Mouse (Mus musculus): ENCODE results near the gene Ttc6. TPM values are rescaled to one million over a fixed set of nuclear protein-coding genes. Genes with fewer than 3 reads are reported as not detected.

Gene Ttc6
- polyA plus RNA-seq, 1 experiment from 2014 or later, result 2.3 TPM

GRCm38 (mm10) chr12:57622030-57622429, 58.1 kb downstream of the Ttc6 start:
- DNase-seq (ENCODE audit: low spot score), result no peak
- 66% methylated on average over 5 of the region's 5 CpGs for WGBS

GRCm38 (mm10) chr12:57623264-57623663, 59.4 kb downstream of the Ttc6 start:
- Histone ChIP-seq H3K27ac (replicated peaks) (no peak overlapping the region), H3K4me1 (peaks cover 10% of the 10 kb centered on the region), H3K36me3 (no peaks in the 10 kb centered on the region), H3K4me3 (no peak overlapping the region), H3K27me3 (ENCODE audit: low read depth, poor library complexity, severe bottlenecking) (no peaks in the 10 kb centered on the region), H3K9me3 (replicated peaks) (no peaks in the 10 kb centered on the region)
- 77% methylated on average over 7 of the region's 7 CpGs for WGBS
- DNase-seq (ENCODE audit: low spot score), result no peak

More at GRCm38 (mm10) chr12:57622030-57622429, 58.1 kb downstream of the Ttc6 start:
- peaks cover 10% of the 10 kb centered on the region for H3K4me1 ChIP-seq
- H3K36me3 ChIP-seq, result no peaks in the 10 kb centered on the region
- no peak overlapping the region for H3K4me3 ChIP-seq
- H3K27ac ChIP-seq (replicated peaks), result no peak overlapping the region
- H3K9me3 ChIP-seq (replicated peaks), result no peaks in the 10 kb centered on the region
- no peaks in the 10 kb centered on the region for H3K27me3 ChIP-seq (ENCODE audit: low read depth, poor library complexity, severe bottlenecking)

GRCm38 (mm10) chr12:57624011-57624608, 60.2 kb downstream of the Ttc6 start:
- no peak overlapping the region for H3K4me3 ChIP-seq
- peak; percentile 12 for DNase-seq (ENCODE audit: low spot score)

GRCm38 (mm10) chr12:57650011-57650410, 86.1 kb downstream of the Ttc6 start:
- H3K9me3 ChIP-seq (replicated peaks), result peaks cover 10% of the 10 kb centered on the region; the same call in 1 of the 2 replicates
- H3K4me1 ChIP-seq, result no peaks in the 10 kb centered on the region
- no peaks in the 10 kb centered on the region for H3K36me3 ChIP-seq
- no peak overlapping the region for H3K4me3 ChIP-seq
- no peak overlapping the region for H3K27ac ChIP-seq (replicated peaks)
- DNase-seq (ENCODE audit: low spot score), result no peak
- no peaks in the 10 kb centered on the region for H3K27me3 ChIP-seq (ENCODE audit: low read depth, poor library complexity, severe bottlenecking)
- WGBS, result 86% methylated on average over 4 of the region's 4 CpGs

More at GRCm38 (mm10) chr12:57624011-57624608, 60.2 kb downstream of the Ttc6 start:
- no peaks in the 10 kb centered on the region for H3K36me3 ChIP-seq
- H3K4me1 ChIP-seq, result peaks cover 10% of the 10 kb centered on the region
- no peaks in the 10 kb centered on the region for H3K9me3 ChIP-seq (replicated peaks)
- WGBS, result 27% methylated on average over 4 of the region's 4 CpGs
- H3K27ac ChIP-seq (replicated peaks), result peak overlapping the region; percentile 4
- no peaks in the 10 kb centered on the region for H3K27me3 ChIP-seq (ENCODE audit: low read depth, poor library complexity, severe bottlenecking)

GRCm38 (mm10) chr12:57650677-57651076, 86.8 kb downstream of the Ttc6 start:
- DNase-seq (ENCODE audit: low spot score), result no peak
- 91% methylated on average over 8 of the region's 8 CpGs for WGBS
- H3K27ac ChIP-seq (replicated peaks), result no peak overlapping the region
- no peaks in the 10 kb centered on the region for H3K4me1 ChIP-seq
- H3K4me3 ChIP-seq, result no peak overlapping the region
- H3K36me3 ChIP-seq, result no peaks in the 10 kb centered on the region
- H3K9me3 ChIP-seq (replicated peaks), result peaks cover 10% of the 10 kb centered on the region; the same call in 1 of the 2 replicates
- H3K27me3 ChIP-seq (ENCODE audit: low read depth, poor library complexity, severe bottlenecking), result no peaks in the 10 kb centered on the region

- no peak overlapping the region for H3K27ac ChIP-seq (replicated peaks)
- no peaks in the 10 kb centered on the region for H3K4me1 ChIP-seq
- no peaks in the 10 kb centered on the region for H3K36me3 ChIP-seq
- H3K27me3 ChIP-seq (ENCODE audit: low read depth, poor library complexity, severe bottlenecking), result no peaks in the 10 kb centered on the region
- H3K9me3 ChIP-seq (replicated peaks), result no peaks in the 10 kb centered on the region
- 85% methylated on average over 10 of the region's 10 CpGs for WGBS
- H3K4me3 ChIP-seq, result no peak overlapping the region
- no peak for DNase-seq (ENCODE audit: low spot score)
Observed at GRCm38 (mm10) chr12:57662986-57663674, 99.2 kb downstream of the Ttc6 start.

GRCm38 (mm10) chr12:57672414-57672813, 108.5 kb downstream of the Ttc6 start:
- DNase-seq (ENCODE audit: low spot score), result no peak
- Histone ChIP-seq H3K36me3 (no peaks in the 10 kb centered on the region), H3K4me1 (no peaks in the 10 kb centered on the region), H3K27ac (replicated peaks) (no peak overlapping the region), H3K4me3 (no peak overlapping the region), H3K9me3 (replicated peaks) (no peaks in the 10 kb centered on the region), H3K27me3 (ENCODE audit: low read depth, poor library complexity, severe bottlenecking) (no peaks in the 10 kb centered on the region)
- 79% methylated on average over 2 of the region's 2 CpGs for WGBS

GRCm38 (mm10) chr12:57684967-57685423, 121.1 kb downstream of the Ttc6 start:
- H3K4me1 ChIP-seq, result peaks cover 6% of the 10 kb centered on the region
- DNase-seq (ENCODE audit: low spot score), result no peak
- no peaks in the 10 kb centered on the region for H3K27me3 ChIP-seq (ENCODE audit: low read depth, poor library complexity, severe bottlenecking)
- no peak overlapping the region for H3K27ac ChIP-seq (replicated peaks)
- no peaks in the 10 kb centered on the region for H3K36me3 ChIP-seq
- H3K4me3 ChIP-seq, result no peak overlapping the region
- WGBS, result 42% methylated on average over 9 of the region's 9 CpGs
- H3K9me3 ChIP-seq (replicated peaks), result no peaks in the 10 kb centered on the region

- H3K4me3 ChIP-seq, result no peak overlapping the region
- no peaks in the 10 kb centered on the region for H3K36me3 ChIP-seq
- no peaks in the 10 kb centered on the region for H3K9me3 ChIP-seq (replicated peaks)
- H3K27ac ChIP-seq (replicated peaks), result no peak overlapping the region
- H3K27me3 ChIP-seq (ENCODE audit: low read depth, poor library complexity, severe bottlenecking), result no peaks in the 10 kb centered on the region
- H3K4me1 ChIP-seq, result peaks cover 9% of the 10 kb centered on the region
- DNase-seq (ENCODE audit: low spot score), result no peak
- WGBS, result 95% methylated on average over 1 of the region's 1 CpGs
Observed at GRCm38 (mm10) chr12:57709966-57710365, 146.1 kb downstream of the Ttc6 start.

- WGBS, result 86% methylated on average over 7 of the region's 7 CpGs
- DNase-seq (ENCODE audit: low spot score), result no peak
- no peak overlapping the region for H3K27ac ChIP-seq (replicated peaks)
- H3K36me3 ChIP-seq, result no peaks in the 10 kb centered on the region
- no peaks in the 10 kb centered on the region for H3K9me3 ChIP-seq (replicated peaks)
- H3K27me3 ChIP-seq (ENCODE audit: low read depth, poor library complexity, severe bottlenecking), result no peaks in the 10 kb centered on the region
- H3K4me1 ChIP-seq, result no peaks in the 10 kb centered on the region
- no peak overlapping the region for H3K4me3 ChIP-seq
Observed at GRCm38 (mm10) chr12:57764720-57765119, 200.8 kb downstream of the Ttc6 start.

- peak; percentile 29 for DNase-seq (ENCODE audit: low spot score)
- peaks cover 9% of the 10 kb centered on the region for H3K4me1 ChIP-seq
- no peaks in the 10 kb centered on the region for H3K36me3 ChIP-seq
- H3K4me3 ChIP-seq, result peak overlapping the region; percentile 22; the same call in 1 of the 2 replicates
- no peaks in the 10 kb centered on the region for H3K27me3 ChIP-seq (ENCODE audit: low read depth, poor library complexity, severe bottlenecking)
- no peaks in the 10 kb centered on the region for H3K9me3 ChIP-seq (replicated peaks)
- WGBS, result 9% methylated on average over 12 of the region's 12 CpGs
- peak overlapping the region; percentile 52; the same call in 1 of the 2 replicates for H3K27ac ChIP-seq (replicated peaks)
Observed at GRCm38 (mm10) chr12:57776290-57776997, 212.5 kb downstream of the Ttc6 start.

GRCm38 (mm10) chr12:57781926-57782325, 218.0 kb downstream of the Ttc6 start:
- no peaks in the 10 kb centered on the region for H3K27me3 ChIP-seq (ENCODE audit: low read depth, poor library complexity, severe bottlenecking)
- H3K27ac ChIP-seq (replicated peaks), result no peak overlapping the region
- H3K9me3 ChIP-seq (replicated peaks), result no peaks in the 10 kb centered on the region
- no peak overlapping the region for H3K4me3 ChIP-seq
- no peak for DNase-seq (ENCODE audit: low spot score)
- no peaks in the 10 kb centered on the region for H3K36me3 ChIP-seq
- WGBS, result 75% methylated on average over 5 of the region's 5 CpGs
- no peaks in the 10 kb centered on the region for H3K4me1 ChIP-seq

GRCm38 (mm10) chr12:57787471-57787870, 223.6 kb downstream of the Ttc6 start:
- no peaks in the 10 kb centered on the region for H3K4me1 ChIP-seq
- no peak overlapping the region for H3K4me3 ChIP-seq
- 29% methylated on average over 5 of the region's 5 CpGs for WGBS
- no peaks in the 10 kb centered on the region for H3K27me3 ChIP-seq (ENCODE audit: low read depth, poor library complexity, severe bottlenecking)
- H3K36me3 ChIP-seq, result no peaks in the 10 kb centered on the region
- H3K9me3 ChIP-seq (replicated peaks), result no peaks in the 10 kb centered on the region
- H3K27ac ChIP-seq (replicated peaks), result no peak overlapping the region
- peak; percentile 48 for DNase-seq (ENCODE audit: low spot score)
